Mouse (Mus musculus) midbrain, postnatal 0 days (tissue): ENCODE measurements at regions not wholly inside any gene's neighbourhood (a gene's known extent, or its start where the extent isn't known, plus 50 kb on each side); places are given as distances from the start of the nearest gene placed in this dataset.

ENCODE experiments used
- ATAC-seq: fragments of 200-750 bp; cut with Nextera tagmentation; 2 replicates; pipeline ENCODE4 v1.8.0; 2017; ENCODE audit warnings: moderate number of reproducible peaks, mild to moderate bottlenecking, moderate TSS enrichment, moderate library complexity; ENCODE audit not compliant: low FRiP score
- DNase-seq: peaks from one replicate; pipeline ENCODE4 v3.0.0-alpha.2; 2015; ENCODE audit warnings: low spot score
- H3K27ac ChIP-seq: fragments of 300-500 bp; sonication (generic); 2 replicates; pipeline ENCODE4 v1.5.1; 2014; ENCODE audit warnings: low read depth, mild to moderate bottlenecking, low read length, mixed read lengths
- H3K27me3 ChIP-seq: fragments of 300-500 bp; sonication (generic); 2 replicates; pipeline ENCODE4 v1.6.1; 2014; ENCODE audit warnings: low read length, control low read depth, mixed read lengths; ENCODE audit not compliant: insufficient read depth
- H3K36me3 ChIP-seq: fragments of 300-500 bp; sonication (generic); 2 replicates; pipeline ENCODE4 v1.6.1; 2014; ENCODE audit warnings: low read length, control low read depth, mixed read lengths; ENCODE audit not compliant: insufficient read depth
- H3K4me1 ChIP-seq: fragments of 300-500 bp; sonication (generic); 2 replicates; pipeline ENCODE4 v1.6.1; 2014; ENCODE audit warnings: mild to moderate bottlenecking, control low read depth, antibody characterized with exemption, low read length, mixed read lengths; ENCODE audit not compliant: insufficient read depth
- H3K4me2 ChIP-seq: fragments of 300-500 bp; sonication (generic); 2 replicates; pipeline ENCODE4 v1.6.1; 2014; ENCODE audit warnings: low read depth, mild to moderate bottlenecking, low read length, mixed read lengths; ENCODE audit not compliant: poor library complexity, severe bottlenecking
- H3K4me3 ChIP-seq: fragments of 300-500 bp; sonication (generic); 2 replicates; pipeline ENCODE4 v1.5.1; 2014; ENCODE audit warnings: low read depth, mild to moderate bottlenecking, low read length, moderate library complexity
- H3K9ac ChIP-seq: fragments of 300-500 bp; sonication (generic); replicated peaks from 2 replicates; pipeline ENCODE4 v1.6.1; 2014; ENCODE audit warnings: mild to moderate bottlenecking, low read length, moderate library complexity, mixed read lengths; ENCODE audit not compliant: poor library complexity, severe bottlenecking
- H3K9me3 ChIP-seq: fragments of 300-500 bp; sonication (generic); 2 replicates; pipeline ENCODE4 v1.6.1; 2016; ENCODE audit warnings: low read length, control low read depth
- CTCF ChIP-seq: IDR thresholded peaks from 2 replicates; pipeline ENCODE4 v1.5.1; 2016; ENCODE audit warnings: antibody characterized with exemption, mild to moderate bottlenecking
- WGBS: fragments of 180-500 bp; shearing (Covaris S2); extraction: QIAGEN DNeasy Blood & Tissue Kit; methylation state at CpG from one replicate; pipeline ENCODE4 v1.1.7; 2014; 5-methylcytosine and 5-hydroxymethylcytosine counted together

DNA sequence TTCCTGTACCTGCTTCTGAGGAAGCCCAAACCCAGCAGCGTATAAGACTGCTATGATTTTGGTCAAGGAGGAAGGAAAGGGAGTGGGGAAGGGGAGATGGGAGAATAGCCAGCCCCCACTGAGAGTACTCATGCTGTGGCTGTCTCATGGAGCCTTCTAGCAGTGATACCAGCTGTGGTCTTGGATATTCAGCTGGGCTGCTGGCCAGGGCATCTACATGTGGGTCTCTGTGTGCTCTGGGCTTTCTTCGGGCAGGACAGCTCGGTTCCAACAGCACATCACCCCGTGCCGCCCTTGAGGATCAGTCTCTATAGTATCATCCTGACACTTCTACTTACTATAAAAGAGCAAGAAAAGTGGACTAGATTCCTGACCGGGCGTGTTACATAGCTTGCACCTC is 90.6 kb upstream of the Dapk1 start:
- DNase-seq (peak; percentile 8), ATAC-seq (no peak)
- Histone ChIP-seq H3K27ac (no peak overlapping the region), H3K4me1 (no peaks in the 10 kb centered on the region), H3K36me3 (no peaks in the 10 kb centered on the region), H3K9me3 (no peaks in the 10 kb centered on the region), H3K4me3 (no peak overlapping the region), H3K4me2 (no peak overlapping the region), H3K27me3 (no peaks in the 10 kb centered on the region), H3K9ac (no peak overlapping the region)
- no peak for TF ChIP-seq CTCF
- WGBS, result 93% methylated on average over 7 of the region's 7 CpGs

DNA sequence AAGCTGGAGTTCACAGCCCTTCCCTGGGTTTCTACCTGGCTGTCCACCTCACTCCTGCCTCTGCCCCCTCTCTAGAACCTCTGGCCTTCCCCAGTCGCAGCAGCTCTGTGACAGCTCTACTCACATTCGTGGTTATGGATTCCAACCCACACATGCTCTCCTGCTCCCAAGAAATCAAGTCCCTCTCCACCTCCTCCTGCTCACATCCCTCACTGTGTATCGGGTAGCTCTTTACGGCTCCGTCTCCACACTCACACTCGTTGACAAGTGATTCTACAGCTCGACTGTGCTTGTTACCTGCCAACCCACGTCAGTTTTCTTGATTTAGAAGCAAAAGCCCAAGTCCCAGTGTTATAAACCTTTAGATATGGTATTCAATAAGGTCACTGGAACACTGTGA is 90.1 kb upstream of the Dapk1 start:
- no peak for ATAC-seq
- DNase-seq, result no peak
- Histone ChIP-seq H3K4me3 (no peak overlapping the region), H3K27me3 (no peaks in the 10 kb centered on the region), H3K9me3 (no peaks in the 10 kb centered on the region), H3K27ac (no peak overlapping the region), H3K36me3 (no peaks in the 10 kb centered on the region), H3K9ac (no peak overlapping the region), H3K4me1 (no peaks in the 10 kb centered on the region), H3K4me2 (no peak overlapping the region)
- no peak for TF ChIP-seq CTCF
- 94% methylated on average over 8 of the region's 8 CpGs for WGBS

DNA sequence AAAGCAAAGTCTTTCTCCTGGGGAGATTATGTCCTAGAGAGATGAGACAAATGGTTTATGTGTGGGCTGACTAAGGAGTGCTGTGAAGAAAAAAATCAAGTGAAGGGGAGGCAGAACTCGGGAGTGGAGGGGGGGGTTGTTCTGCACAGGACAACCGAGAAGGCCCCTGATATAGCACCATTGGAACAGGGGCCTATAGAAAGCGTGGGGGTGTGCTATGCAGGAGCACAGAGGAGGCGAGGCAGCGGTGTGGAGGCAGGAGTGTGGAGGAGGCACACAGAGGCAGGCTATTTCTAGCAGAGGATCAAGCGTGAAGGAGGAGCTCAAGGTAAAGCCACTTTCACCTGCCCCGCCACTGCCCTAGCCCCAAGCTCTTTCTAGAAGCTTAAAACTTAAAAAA is 88.0 kb upstream of the Dapk1 start:
- no peak overlapping the region for H3K9ac ChIP-seq
- ATAC-seq (no peak), DNase-seq (no peak)
- no peak overlapping the region for H3K4me3 ChIP-seq
- no peaks in the 10 kb centered on the region for H3K4me1 ChIP-seq
- H3K4me2 ChIP-seq, result no peak overlapping the region
- no peaks in the 10 kb centered on the region for H3K27me3 ChIP-seq
- no peak for TF ChIP-seq CTCF
- H3K27ac ChIP-seq, result no peak overlapping the region
- 39% methylated on average over 7 of the region's 7 CpGs for WGBS
- H3K9me3 ChIP-seq, result no peaks in the 10 kb centered on the region
- no peaks in the 10 kb centered on the region for H3K36me3 ChIP-seq

DNA sequence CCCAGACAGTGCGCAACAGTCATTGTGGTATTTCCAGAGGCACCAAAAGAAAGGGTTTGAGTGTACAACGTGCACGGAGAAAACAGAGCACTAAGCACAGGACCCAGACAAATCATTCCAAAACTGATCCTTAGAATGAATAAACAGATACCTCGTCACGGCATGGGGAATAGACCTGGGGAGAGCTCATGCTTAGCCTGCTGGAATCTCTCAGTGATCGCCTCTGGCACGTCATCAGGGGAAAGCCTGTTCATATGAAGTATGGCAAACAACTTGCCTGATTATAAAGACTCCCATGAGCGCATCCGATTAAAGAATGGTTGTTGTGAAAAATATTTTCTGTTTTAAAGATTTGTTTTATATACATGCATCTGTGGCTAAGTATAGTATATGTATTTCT is 86.9 kb upstream of the Dapk1 start:
- Histone ChIP-seq H3K4me3 (no peak overlapping the region), H3K27me3 (no peaks in the 10 kb centered on the region), H3K27ac (no peak overlapping the region), H3K4me2 (no peak overlapping the region), H3K9me3 (no peaks in the 10 kb centered on the region), H3K4me1 (no peaks in the 10 kb centered on the region), H3K36me3 (no peaks in the 10 kb centered on the region), H3K9ac (no peak overlapping the region)
- no peak for TF ChIP-seq CTCF
- DNase-seq (no peak), ATAC-seq (no peak)
- WGBS, result 83% methylated on average over 9 of the region's 9 CpGs

DNA sequence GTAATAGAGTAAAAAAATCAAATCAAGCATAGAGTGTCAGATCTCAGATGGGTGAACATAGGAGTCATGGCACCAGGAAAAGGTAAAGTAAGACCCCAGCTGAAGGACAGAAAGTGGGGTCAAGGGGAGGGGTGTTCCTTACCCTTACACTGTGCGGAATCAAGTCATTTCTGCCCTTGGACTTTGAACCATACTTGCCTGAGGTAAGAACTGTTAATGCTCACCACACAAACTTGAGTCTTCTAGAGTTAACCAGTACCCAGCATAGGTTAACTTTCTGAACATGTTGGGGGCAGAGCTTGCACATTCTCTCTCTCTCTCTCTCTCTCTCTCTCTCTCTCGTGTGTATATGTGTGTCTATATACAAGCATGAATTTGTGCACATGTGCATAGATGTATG is 83.7 kb upstream of the Dapk1 start:
- H3K9ac ChIP-seq, result no peak overlapping the region
- ATAC-seq (no peak), DNase-seq (no peak)
- no peak for TF ChIP-seq CTCF
- H3K36me3 ChIP-seq, result no peaks in the 10 kb centered on the region
- H3K27me3 ChIP-seq, result no peaks in the 10 kb centered on the region
- no peak overlapping the region for H3K27ac ChIP-seq
- H3K9me3 ChIP-seq, result no peaks in the 10 kb centered on the region
- 92% methylated on average over 2 of the region's 2 CpGs for WGBS
- no peak overlapping the region for H3K4me2 ChIP-seq
- H3K4me3 ChIP-seq, result no peak overlapping the region
- no peaks in the 10 kb centered on the region for H3K4me1 ChIP-seq

DNA sequence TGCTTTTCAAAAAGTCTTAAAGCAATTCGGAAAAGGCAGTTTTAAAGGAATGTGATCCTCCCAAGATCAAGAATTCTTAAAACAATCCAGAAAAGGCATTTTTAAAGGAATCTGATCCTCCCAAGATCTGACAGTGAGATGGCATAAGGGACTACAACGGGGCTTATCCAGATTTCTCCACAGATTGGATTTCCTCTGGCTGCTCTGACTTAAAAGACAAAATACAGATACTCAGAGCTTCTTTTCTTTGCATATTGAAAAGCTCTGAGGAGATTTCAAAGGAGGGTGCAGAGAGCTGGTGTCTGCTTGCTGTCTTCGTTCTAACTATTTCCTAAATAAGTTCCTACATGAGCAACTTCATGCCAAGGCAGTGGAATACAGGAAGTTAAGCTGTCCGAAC is 82.0 kb upstream of the Dapk1 start:
- no peak for TF ChIP-seq CTCF
- Histone ChIP-seq H3K4me2 (no peak overlapping the region), H3K9me3 (no peaks in the 10 kb centered on the region), H3K36me3 (no peaks in the 10 kb centered on the region), H3K27me3 (no peaks in the 10 kb centered on the region), H3K27ac (no peak overlapping the region), H3K4me1 (no peaks in the 10 kb centered on the region), H3K4me3 (no peak overlapping the region), H3K9ac (no peak overlapping the region)
- ATAC-seq (no peak), DNase-seq (no peak)
- WGBS, result 58% methylated on average over 4 of the region's 4 CpGs
